Mouse (Mus musculus) cerebellum, adult 2 months (tissue): Measurements from ENCODE around the gene Hsd17b6.

Experiments
- CTCF ChIP-seq: fragments of 200-500 bp; IDR thresholded peaks from 2 replicates; pipeline ENCODE4 v1.5.1; 2011; ENCODE audit warnings: low read depth, mild to moderate bottlenecking, control low read depth, low read length, moderate library complexity, borderline replicate concordance; ENCODE audit not compliant: insufficient read depth
- POLR2A ChIP-seq: fragments of 200-500 bp; IDR thresholded peaks from 2 replicates; pipeline ENCODE4 v1.6.1; 2011; ENCODE audit warnings: low read length, control low read depth, borderline replicate concordance; ENCODE audit not compliant: insufficient read depth

DNA sequence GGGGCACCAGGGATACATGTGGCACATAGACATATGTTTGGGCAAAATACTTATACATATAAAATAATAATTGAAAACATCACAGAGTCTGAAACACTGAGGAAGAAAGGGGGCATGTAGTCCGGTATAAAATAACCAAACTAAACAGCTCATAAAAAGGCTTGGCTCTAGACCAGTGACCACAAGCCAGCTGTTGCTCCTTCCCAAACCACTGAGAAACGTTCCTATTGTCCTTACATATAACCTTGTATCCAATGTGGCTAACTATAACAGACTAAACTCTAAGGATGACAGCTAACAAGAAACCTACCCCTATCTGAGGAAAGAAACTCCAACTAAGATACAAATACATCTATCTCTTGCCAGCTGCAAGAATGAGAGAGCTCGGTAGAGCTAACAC, 33.3 kb downstream of the Hsd17b6 start:
- TF ChIP-seq CTCF (no peak), POLR2A (no peak)
